Mouse (Mus musculus) cerebellum, adult 9-10 months (tissue): ENCODE results near the gene Gif.

Experiments
- DNase-seq: peaks from one replicate; pipeline ENCODE4 v3.0.0; 2022

Gene Gif

DNA sequence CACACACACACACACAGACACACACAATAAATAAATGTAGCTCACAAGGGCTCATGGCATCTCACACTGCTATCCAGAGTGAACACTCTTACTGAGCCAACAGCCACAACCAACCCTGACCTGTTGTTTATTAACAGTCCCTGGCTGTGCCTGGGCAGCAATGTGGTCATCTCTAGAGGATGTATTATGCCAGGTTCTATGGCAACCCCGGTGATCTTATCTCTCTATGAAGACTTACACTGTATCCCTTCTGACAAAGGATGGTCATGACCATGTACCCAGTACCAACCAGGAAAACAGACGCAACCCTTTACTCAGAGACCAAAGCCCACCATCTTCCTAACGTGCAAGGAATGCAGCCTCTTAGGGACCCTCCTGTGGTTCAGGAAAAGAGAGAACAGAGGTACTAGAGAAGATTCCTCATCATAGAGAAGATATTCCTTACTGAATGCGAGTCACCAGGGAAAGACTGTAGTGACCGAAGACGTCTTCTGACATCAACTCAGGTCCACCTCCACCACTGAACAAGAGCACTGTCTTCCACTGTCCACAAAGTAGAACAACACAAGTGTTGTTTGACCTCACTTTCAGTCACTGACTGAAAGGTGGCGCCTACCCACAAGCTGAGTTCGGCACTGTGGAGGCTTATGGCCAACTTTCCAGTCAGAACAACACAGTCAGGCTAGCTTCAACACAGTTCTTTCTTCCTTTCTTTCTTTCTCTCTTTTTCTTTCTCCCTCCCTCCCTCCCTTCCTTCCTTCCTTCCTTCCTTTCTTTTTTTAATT is 53.4 kb downstream of the Gif start:
- DNase-seq: no peak

DNA sequence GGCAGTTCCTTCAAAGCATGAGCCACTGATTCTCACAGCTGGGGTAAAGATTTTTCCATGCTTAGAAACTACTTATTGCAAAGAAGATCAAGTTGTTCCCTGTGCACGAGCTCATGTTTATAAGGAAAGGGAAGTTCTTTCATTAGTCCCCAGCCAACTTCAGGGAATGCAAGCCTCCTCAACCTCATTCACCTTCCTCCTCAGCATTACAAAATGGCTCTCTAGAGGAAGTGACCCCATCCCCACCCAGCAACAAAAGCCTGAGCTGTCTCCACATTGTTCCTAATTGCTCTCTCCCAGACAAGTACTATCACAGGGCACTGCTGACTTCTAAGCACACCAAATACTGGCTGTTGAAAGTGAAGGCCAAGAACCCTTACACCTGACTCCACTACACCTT is 57.1 kb downstream of the Gif start:
- no peak for DNase-seq

GRCm38 (mm10) chr19:11807251-11807650 is 59.9 kb downstream of the Gif start:
- no peak for DNase-seq

GRCm38 (mm10) chr19:11807822-11808221 is 60.5 kb downstream of the Gif start:
- DNase-seq: no peak

GRCm38 (mm10) chr19:11808452-11808851 is 61.1 kb downstream of the Gif start:
- no peak for DNase-seq

GRCm38 (mm10) chr19:11810003-11810758 is 62.8 kb downstream of the Gif start:
- DNase-seq: no peak

GRCm38 (mm10) chr19:11810856-11811255 is 63.5 kb downstream of the Gif start:
- no peak for DNase-seq

- DNase-seq: no peak
These were observed 64.5 kb downstream of the Gif start for GRCm38 (mm10) chr19:11811688-11812365.
